Mouse (Mus musculus): ENCODE data around the gene Rabac1.
A peak's percentile ranks its signal among the peaks of the same experiment; 100 is the strongest.

Gene Rabac1

GRCm38 (mm10) chr7:24971972-24972893 lies at the start of gene Rabac1:
Gene Rabac1 (minus strand): TSS chr7:24972754.
- DNase-seq (ENCODE audit: low read depth, low spot score): peak; percentile 95

GRCm38 (mm10) chr7:25011592-25011991 lies 39.0 kb upstream of the Rabac1 start:
- DNase-seq (ENCODE audit: low read depth, low spot score): no peak

DNA sequence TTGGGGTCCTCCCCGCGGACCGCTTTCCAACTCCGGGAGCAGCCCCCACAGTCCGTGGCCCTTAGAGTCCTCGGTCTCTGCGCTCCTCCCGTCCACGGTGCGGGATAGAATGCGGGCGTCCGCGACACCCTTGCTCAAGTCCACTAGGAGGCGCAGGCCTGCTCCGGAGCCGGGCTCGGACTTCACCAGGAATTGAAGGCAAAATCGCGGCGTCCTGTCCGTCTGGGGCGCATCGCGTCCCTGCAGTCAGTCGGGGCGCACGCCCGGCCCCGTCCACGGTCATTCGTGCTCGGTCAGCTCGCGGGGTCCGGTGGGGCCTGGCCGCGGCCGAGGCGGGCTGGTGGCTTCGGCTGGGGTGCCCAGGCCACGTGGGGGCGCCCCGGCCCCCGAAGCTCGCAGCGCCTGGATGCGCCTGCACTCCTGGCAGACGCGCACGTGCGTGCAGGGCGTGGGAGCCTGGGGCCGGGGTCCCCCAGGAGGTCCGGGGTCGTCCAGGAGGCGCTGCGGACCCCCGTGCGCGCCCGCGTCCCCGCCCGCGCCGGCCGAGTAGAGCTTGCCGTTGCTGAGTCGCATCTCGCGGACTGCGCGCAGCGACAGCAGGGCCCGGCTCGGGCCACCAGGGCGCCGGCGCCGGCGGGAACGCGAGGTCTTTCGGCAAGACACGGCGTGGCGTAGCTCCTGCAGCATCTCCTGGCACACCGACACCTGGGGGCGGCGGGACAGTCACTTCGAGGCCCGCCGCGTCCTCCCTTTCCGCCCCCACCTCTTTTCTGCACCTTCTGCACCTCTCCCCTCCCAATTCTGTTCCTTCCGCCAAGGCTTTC lies 37.7 kb upstream of the Rabac1 start:
- DNase-seq (ENCODE audit: low read depth, low spot score): peak; percentile 27

- no peak for DNase-seq (ENCODE audit: low read depth, low spot score)
Measured at GRCm38 (mm10) chr7:25009099-25009700, 36.6 kb upstream of the Rabac1 start.

DNA sequence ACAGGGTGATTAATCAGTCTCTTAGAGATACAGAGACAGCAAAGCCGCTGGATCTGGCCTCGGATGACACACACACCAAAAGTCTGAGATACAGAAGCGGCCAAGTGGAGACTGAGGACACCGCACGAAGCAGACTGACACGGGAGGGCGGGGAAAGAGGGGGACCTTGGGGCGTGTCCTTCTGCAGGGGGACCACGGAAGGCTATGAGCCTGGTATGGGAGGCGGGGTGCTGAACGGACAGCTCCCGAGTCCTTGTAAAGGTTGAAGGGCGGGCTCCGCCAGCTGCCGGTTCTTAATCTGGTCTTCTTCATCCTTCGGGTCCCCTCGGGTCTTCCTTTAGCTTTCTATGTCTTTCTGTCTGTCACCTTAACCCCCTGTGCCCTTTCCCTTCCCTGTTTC lies 36.1 kb upstream of the Rabac1 start:
- peak; percentile 59 for DNase-seq (ENCODE audit: low read depth, low spot score)

DNA sequence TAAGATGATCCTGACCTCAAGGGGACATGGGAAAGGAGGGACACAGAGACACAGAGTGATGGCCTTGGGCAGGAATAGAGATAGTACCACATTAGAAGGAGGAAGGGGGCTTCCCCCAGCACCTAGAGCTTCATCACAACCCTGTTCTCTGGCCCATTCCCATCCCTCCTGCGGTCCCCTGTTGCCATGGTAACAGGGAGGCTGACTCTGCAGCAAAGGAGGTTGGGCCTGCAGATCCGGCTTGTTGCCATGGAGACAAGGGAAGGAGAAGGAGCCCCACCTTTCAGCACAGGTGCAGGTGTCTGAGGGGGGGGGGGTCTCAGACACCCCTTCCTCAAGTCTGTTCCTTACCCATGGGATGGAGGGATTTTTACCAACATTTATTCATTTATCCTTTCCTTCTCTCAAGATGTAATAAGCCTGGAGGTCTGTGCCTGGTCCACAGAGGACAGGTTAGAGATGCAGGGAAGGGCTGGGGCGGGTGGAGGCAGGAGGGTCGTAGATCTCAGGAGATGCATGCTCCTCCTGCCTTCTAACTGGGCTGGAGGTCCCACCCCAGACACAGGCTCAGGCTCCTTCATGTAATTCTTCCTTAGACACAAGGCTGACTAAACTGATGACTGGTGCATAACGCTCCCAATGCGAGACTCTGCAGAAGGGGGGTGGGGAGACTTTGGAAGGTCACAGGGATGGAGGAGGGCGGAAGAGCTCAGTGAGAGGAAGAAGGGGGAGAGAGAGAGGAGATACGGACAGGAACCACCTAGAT lies 35.2 kb upstream of the Rabac1 start:
- DNase-seq (ENCODE audit: low read depth, low spot score): no peak

GRCm38 (mm10) chr7:25006586-25007364 lies 34.2 kb upstream of the Rabac1 start:
- DNase-seq (ENCODE audit: low read depth, low spot score): peak; percentile 38

DNA sequence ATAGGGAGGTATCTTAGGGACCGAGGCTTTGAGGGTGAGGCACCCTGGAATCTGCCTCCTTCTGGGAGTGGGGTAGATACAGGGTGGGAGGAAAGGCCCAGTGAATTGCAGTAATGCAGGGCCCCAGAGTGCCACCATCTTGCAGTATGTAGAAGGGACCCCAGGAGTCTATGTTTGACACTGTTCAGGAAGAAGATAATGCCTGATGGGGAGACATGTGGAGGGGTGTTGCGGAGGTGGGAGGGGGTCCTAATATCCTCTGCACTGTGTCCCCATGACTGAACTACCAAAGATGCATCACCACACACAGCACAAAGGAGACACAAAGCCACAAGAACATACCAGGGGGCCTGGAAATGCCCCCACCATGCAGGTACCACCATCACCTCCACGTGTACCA lies 33.6 kb upstream of the Rabac1 start:
- DNase-seq (ENCODE audit: low read depth, low spot score): no peak

DNA sequence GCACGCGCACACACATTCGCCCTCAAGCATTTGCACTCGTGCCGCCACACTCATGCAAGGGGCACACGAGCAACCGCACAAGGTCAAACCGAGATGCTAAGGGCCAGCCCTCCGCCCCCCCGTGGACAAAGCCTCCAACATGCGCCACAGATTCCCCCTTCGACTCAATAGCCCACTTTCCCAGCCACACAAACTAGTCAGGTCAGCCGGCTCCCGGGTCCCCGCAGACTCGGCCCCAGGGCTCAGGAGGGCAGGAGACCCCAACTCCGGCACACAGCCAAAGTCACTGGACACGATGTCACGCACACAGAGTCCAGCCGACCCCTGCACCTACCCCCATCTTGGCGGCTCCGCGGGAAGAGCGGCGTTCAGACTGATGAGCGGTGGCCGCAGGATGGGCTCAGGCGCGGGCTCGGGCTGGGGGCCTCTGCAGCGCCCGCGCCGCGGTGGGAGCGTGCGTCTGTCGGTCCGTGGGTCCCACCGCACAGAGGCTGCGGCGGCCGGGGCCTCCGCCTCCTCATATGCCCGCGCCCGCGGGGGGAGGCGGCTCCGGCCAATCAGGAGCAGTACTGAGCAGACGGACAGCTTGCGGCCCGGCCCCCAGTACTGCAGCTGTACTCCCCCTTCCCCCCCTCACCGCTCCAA lies 33.0 kb upstream of the Rabac1 start, which contains the start of gene Atp1a3:
TSS of gene Atp1a3 (minus strand) at position 538 of the 645 bp plus-strand sequence.
- DNase-seq (ENCODE audit: low read depth, low spot score): no peak

DNA sequence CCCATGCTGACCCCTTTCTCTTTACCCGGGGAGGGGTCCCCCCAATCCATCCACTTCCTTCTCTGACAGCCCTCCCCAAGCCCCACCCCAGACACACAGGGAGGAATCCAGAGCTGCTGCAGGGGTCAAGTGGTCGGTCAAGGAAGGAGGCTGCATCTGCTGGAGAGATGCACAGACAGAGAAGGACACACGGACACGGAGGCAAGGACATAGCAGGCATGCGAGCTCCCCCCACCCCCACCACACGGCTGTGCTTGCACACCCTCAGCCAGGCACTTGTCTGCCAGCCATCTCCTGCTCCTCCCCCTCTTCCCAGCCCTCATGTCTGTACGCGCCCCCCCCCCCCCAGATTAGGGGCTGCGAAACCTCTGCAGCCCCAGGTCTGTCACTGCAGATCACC lies 32.3 kb upstream of the Rabac1 start:
- no peak for DNase-seq (ENCODE audit: low read depth, low spot score)

GRCm38 (mm10) chr7:25003820-25004388 lies 31.4 kb upstream of the Rabac1 start:
- no peak for DNase-seq (ENCODE audit: low read depth, low spot score)

DNA sequence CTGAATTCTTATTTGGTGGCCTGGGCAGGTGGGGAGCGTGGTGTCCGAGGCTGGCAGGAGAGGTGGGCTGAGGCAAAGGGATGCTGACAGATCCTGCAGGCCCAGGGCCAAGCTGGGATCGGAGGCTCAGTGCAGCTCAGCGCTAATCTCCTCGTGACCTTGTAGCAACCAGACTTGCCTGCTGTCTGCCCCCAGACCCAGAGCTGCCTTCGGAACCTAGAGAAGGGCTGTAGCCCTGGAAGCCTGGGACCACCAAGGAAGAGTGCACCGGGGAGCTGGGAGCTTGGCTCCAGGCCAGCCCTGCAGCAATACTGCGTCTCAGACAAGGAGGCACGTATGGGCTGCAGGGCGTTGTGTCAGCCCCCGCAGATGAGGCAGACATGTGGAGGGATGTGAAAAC lies 30.7 kb upstream of the Rabac1 start:
- DNase-seq (ENCODE audit: low read depth, low spot score): no peak

DNA sequence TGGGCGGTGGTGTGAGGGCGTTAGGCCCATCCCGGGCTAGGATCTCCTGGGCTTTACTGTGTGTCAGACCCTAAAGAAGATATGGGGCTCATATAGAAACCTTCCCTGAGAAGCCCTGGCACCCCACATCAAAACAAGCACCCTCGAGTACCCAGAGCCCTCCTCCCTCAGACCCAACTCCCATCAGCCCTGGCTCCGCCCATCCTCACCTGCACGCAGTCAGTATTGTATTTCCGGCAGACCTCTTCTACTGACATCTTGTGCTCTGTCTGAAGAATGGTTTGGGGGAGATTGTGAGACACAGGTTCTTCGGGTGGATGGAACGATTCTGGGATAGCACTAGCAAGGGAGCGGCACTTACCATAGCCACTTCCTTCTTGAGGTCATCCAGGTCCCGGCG lies 28.2 kb upstream of the Rabac1 start:
- DNase-seq (ENCODE audit: low read depth, low spot score): peak; percentile 69

GRCm38 (mm10) chr7:25000211-25000610 lies 27.7 kb upstream of the Rabac1 start:
- peak; percentile 53 for DNase-seq (ENCODE audit: low read depth, low spot score)

- no peak for DNase-seq (ENCODE audit: low read depth, low spot score)
Measured at GRCm38 (mm10) chr7:24993081-24993480, 20.5 kb upstream of the Rabac1 start.

DNA sequence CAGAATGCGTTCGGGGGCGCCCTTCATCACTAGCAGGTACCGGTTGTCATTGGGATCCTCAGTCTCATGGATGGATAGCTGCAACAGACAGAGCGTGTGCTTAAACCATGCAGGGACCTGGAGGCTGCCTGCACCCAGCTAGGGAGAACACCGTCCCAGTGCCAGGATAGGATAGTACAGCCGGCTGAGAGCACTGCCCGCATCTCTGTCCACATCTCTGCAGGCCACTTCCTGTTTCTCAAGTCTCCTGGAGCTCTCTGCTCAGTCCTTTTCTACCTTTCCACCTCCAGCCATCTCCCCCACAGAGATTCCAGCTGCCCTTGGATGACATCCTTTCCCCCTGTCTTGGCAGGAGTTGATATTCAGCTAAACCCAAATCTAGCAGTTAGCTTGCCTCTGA lies 17.9 kb upstream of the Rabac1 start:
- no peak for DNase-seq (ENCODE audit: low read depth, low spot score)

GRCm38 (mm10) chr7:24987941-24988340 lies 15.4 kb upstream of the Rabac1 start:
- DNase-seq (ENCODE audit: low read depth, low spot score): no peak

- no peak for DNase-seq (ENCODE audit: low read depth, low spot score)
Measured at GRCm38 (mm10) chr7:24985799-24986198, 13.2 kb upstream of the Rabac1 start.

DNA sequence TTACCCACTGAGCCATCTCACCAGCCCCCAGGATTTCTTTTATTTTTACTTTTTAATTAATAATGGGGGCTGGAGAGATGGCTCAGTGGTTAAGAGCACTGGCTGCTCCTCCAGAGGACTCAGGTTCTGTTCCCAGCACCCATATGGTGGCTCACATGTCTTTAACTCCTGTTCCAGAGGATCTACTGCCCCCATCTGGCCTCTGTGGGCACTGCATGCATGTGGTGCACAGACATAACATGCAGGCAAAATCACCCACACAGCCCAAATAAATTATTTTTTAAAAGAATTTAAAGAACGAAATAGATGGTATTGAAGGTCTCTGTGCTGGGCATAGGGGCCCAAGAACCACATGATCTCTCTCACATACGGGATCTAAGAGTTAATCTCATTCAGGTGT lies 11.8 kb upstream of the Rabac1 start:
- no peak for DNase-seq (ENCODE audit: low read depth, low spot score)

GRCm38 (mm10) chr7:24983396-24983795 lies 10.8 kb upstream of the Rabac1 start:
- DNase-seq (ENCODE audit: low read depth, low spot score): no peak

Measured in CD4-positive helper T cell, adult 2 months (primary cell).